24 mouse cellular contexts compared by ENCODE assay signal in the genomic region with DNA sequence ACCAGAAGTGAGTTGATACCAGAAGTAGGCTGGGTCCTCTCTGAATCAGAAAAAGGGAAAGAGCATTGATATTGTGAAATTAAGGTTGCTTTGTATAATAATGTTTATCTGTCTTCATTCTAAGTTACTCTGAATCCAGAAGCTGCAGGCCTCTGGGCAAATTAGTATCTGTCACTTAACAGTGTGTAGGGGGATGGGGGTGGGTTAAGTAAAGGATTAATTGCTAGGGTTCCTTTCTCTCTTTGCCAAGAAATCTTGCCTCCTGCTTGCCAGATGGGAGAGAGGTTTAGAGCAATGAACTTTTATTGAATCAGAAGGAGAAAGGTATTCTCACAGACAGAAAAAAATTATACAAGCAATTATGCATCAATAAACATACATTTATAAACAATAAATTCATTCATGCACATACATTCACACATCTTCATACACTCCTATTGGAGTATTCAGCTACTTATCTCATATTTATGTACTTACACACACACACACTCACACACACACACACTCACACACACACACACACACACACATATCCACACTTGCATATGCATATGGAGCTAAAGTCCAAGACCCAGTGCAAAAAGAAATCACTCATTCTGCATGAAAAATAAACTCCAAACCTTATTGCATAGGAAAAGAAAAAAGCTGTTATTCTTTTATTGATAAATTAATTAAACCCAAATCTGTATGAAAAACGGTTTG.
A peak's percentile ranks its signal among the peaks of the same experiment; 100 is the strongest.
DNase-seq lines count a peak whose midpoint lies in the region; ATAC-seq and TF ChIP-seq lines count a peak whose summit lies in the region.
"Had no signal": no experiment of that assay in that cellular context is flagged by ENCODE, and none has a peak within 500 bp of the region (broad histone marks: within the 10 kb centered on the region; RNA-seq: fewer than 3 reads in every experiment).

No protein-coding gene starts in this region.

- no peak overlapping the region for H3K4me2 ChIP-seq in forebrain, embryonic 12.5 days
- H3K4me2 ChIP-seq in forebrain, postnatal 0 days (ENCODE audit: low read depth) = no peak overlapping the region
- H3K4me2 ChIP-seq in midbrain, embryonic 12.5 days (replicated peaks) = no peak overlapping the region
- H3K4me2 ChIP-seq in forebrain, embryonic 14.5 days (ENCODE audit: low read length) = no peak overlapping the region
- H3K4me2 ChIP-seq in midbrain, postnatal 0 days (ENCODE audit: low read depth, low read length, poor library complexity, severe bottlenecking) = no peak overlapping the region
- H3K4me2 ChIP-seq: heart, embryonic 11.5 days; limb, embryonic 13.5 days; liver, embryonic 12.5 days; stomach, embryonic 15.5 days had no signal

- no peak overlapping the region for H3K9ac ChIP-seq in forebrain, embryonic 12.5 days
- H3K9ac ChIP-seq in forebrain, postnatal 0 days = no peak overlapping the region
- H3K9ac ChIP-seq in midbrain, embryonic 12.5 days (replicated peaks) = no peak overlapping the region
- H3K9ac ChIP-seq in forebrain, embryonic 14.5 days (ENCODE audit: low read length) = no peak overlapping the region
- H3K9ac ChIP-seq in midbrain, postnatal 0 days (replicated peaks; ENCODE audit: low read length, poor library complexity, severe bottlenecking) = no peak overlapping the region
- H3K9ac ChIP-seq: limb, embryonic 13.5 days; liver, embryonic 12.5 days; stomach, embryonic 15.5 days had no signal

- WGBS in forebrain, embryonic 12.5 days = 64% methylated on average over 1 of the region's 1 CpGs
- WGBS in forebrain, postnatal 0 days = 16% methylated on average over 1 of the region's 1 CpGs
- 60% methylated on average over 1 of the region's 1 CpGs for WGBS in midbrain, embryonic 12.5 days
- 69% methylated on average over 1 of the region's 1 CpGs for WGBS in midbrain, embryonic 10.5 days
- 26% methylated on average over 1 of the region's 1 CpGs for WGBS in forebrain, embryonic 14.5 days
- 43% methylated on average over 1 of the region's 1 CpGs for WGBS in midbrain, postnatal 0 days

- TF ChIP-seq CTCF in forebrain, postnatal 0 days (IDR thresholded peaks at IDR 0.05; ENCODE audit: low read depth) = no peak
- TF ChIP-seq CTCF in midbrain, postnatal 0 days (IDR thresholded peaks at IDR 0.05) = no peak

- no peaks in the 10 kb centered on the region for H3K4me1 ChIP-seq in forebrain, embryonic 12.5 days
- no peaks in the 10 kb centered on the region for H3K4me1 ChIP-seq in forebrain, postnatal 0 days (ENCODE audit: insufficient read depth)
- H3K4me1 ChIP-seq in midbrain, embryonic 12.5 days = no peaks in the 10 kb centered on the region
- H3K4me1 ChIP-seq in midbrain, embryonic 10.5 days = no peaks in the 10 kb centered on the region
- no peaks in the 10 kb centered on the region for H3K4me1 ChIP-seq in forebrain, embryonic 14.5 days (ENCODE audit: control insufficient read depth, insufficient read depth, low read length)
- H3K4me1 ChIP-seq in midbrain, postnatal 0 days (ENCODE audit: insufficient read depth, low read length) = no peaks in the 10 kb centered on the region
- H3K4me1 ChIP-seq: limb, embryonic 13.5 days; liver, embryonic 12.5 days; stomach, embryonic 15.5 days had no signal

- peak; percentile 72; the same call in 1 of the 2 replicates for ATAC-seq in forebrain, embryonic 12.5 days (ENCODE audit: low FRiP score)
- ATAC-seq in forebrain, postnatal 0 days = no peak; the same call in 1 of the 2 replicates
- peak; percentile 62; the same call in 1 of the 2 replicates for ATAC-seq in midbrain, embryonic 12.5 days (ENCODE audit: low FRiP score, low read depth)
- ATAC-seq in forebrain, embryonic 14.5 days = peak; percentile 95
- no peak for ATAC-seq in midbrain, postnatal 0 days (ENCODE audit: low FRiP score)
- ATAC-seq: intestine, embryonic 16.5 days; liver, embryonic 12.5 days had no signal

- no peak for DNase-seq in forebrain, postnatal 0 days
- DNase-seq in midbrain, embryonic 10.5 days (ENCODE audit: low spot score) = no peak
- peak; percentile 83 for DNase-seq in forebrain, embryonic 14.5 days (ENCODE audit: low spot score)
- DNase-seq in midbrain, postnatal 0 days (ENCODE audit: low spot score) = peak; percentile 28
- DNase-seq in right cerebral cortex, adult 18-20 months = no peak
- DNase-seq: adrenal gland, postnatal 10 days; cerebellum, adult 9-10 months; gastrocnemius, postnatal 10 days; heart, adult 11 months; kidney, adult 9 months; kidney, postnatal 14 days; lung, adult 18-20 months; lung, postnatal 14 days; retina, postnatal 1 day; right cerebral cortex, postnatal 4 days; thymus, adult 18-20 months; thymus, postnatal 36 days had no signal

- H3K36me3 ChIP-seq in forebrain, embryonic 12.5 days (replicated peaks) = no peaks in the 10 kb centered on the region
- H3K36me3 ChIP-seq in forebrain, postnatal 0 days (ENCODE audit: insufficient read depth) = no peaks in the 10 kb centered on the region
- H3K36me3 ChIP-seq in midbrain, embryonic 12.5 days = no peaks in the 10 kb centered on the region
- no peaks in the 10 kb centered on the region for H3K36me3 ChIP-seq in midbrain, embryonic 10.5 days
- H3K36me3 ChIP-seq in forebrain, embryonic 14.5 days (ENCODE audit: control insufficient read depth, insufficient read depth, low read length) = no peaks in the 10 kb centered on the region
- H3K36me3 ChIP-seq in midbrain, postnatal 0 days (ENCODE audit: insufficient read depth, low read length) = no peaks in the 10 kb centered on the region
- H3K36me3 ChIP-seq: limb, embryonic 13.5 days; liver, embryonic 12.5 days; stomach, embryonic 15.5 days had no signal

- H3K27ac ChIP-seq in forebrain, embryonic 12.5 days = no peak overlapping the region
- no peak overlapping the region for H3K27ac ChIP-seq in forebrain, postnatal 0 days (ENCODE audit: low read depth, low read length)
- no peak overlapping the region for H3K27ac ChIP-seq in midbrain, embryonic 12.5 days (replicated peaks)
- H3K27ac ChIP-seq in midbrain, embryonic 10.5 days (replicated peaks) = no peak overlapping the region
- H3K27ac ChIP-seq in forebrain, embryonic 14.5 days (ENCODE audit: low read depth, low read length) = 0 out of 2 replicates have a peak overlapping the region, but pooled peaks have one; percentile 33
- H3K27ac ChIP-seq in midbrain, postnatal 0 days (ENCODE audit: low read depth, low read length) = no peak overlapping the region
- H3K27ac ChIP-seq: limb, embryonic 13.5 days; liver, embryonic 12.5 days; stomach, embryonic 15.5 days had no signal

- no peaks in the 10 kb centered on the region for H3K9me3 ChIP-seq in forebrain, embryonic 12.5 days
- H3K9me3 ChIP-seq in forebrain, postnatal 0 days (ENCODE audit: low read length) = no peaks in the 10 kb centered on the region
- no peaks in the 10 kb centered on the region for H3K9me3 ChIP-seq in midbrain, embryonic 12.5 days
- no peaks in the 10 kb centered on the region for H3K9me3 ChIP-seq in midbrain, embryonic 10.5 days (replicated peaks)
- H3K9me3 ChIP-seq in forebrain, embryonic 14.5 days (replicated peaks; ENCODE audit: control insufficient read depth, low read length) = no peaks in the 10 kb centered on the region
- no peaks in the 10 kb centered on the region for H3K9me3 ChIP-seq in midbrain, postnatal 0 days (ENCODE audit: low read length)
- H3K9me3 ChIP-seq: limb, embryonic 13.5 days; liver, embryonic 12.5 days; stomach, embryonic 15.5 days had no signal

- no peak overlapping the region for H3K4me3 ChIP-seq in forebrain, embryonic 12.5 days (replicated peaks)
- H3K4me3 ChIP-seq in forebrain, postnatal 0 days (ENCODE audit: low read depth, low read length) = no peak overlapping the region
- H3K4me3 ChIP-seq in midbrain, embryonic 12.5 days = no peak overlapping the region
- H3K4me3 ChIP-seq in midbrain, embryonic 10.5 days = no peak overlapping the region
- no peak overlapping the region for H3K4me3 ChIP-seq in forebrain, embryonic 14.5 days (ENCODE audit: low read depth, low read length)
- no peak overlapping the region for H3K4me3 ChIP-seq in midbrain, postnatal 0 days (ENCODE audit: low read depth, low read length)
- H3K4me3 ChIP-seq: limb, embryonic 13.5 days; liver, embryonic 12.5 days; stomach, embryonic 15.5 days had no signal

- no peaks in the 10 kb centered on the region for H3K27me3 ChIP-seq in forebrain, embryonic 12.5 days
- H3K27me3 ChIP-seq in forebrain, postnatal 0 days (ENCODE audit: insufficient read depth, low read length) = no peaks in the 10 kb centered on the region
- H3K27me3 ChIP-seq in midbrain, embryonic 12.5 days = no peaks in the 10 kb centered on the region
- H3K27me3 ChIP-seq in midbrain, embryonic 10.5 days (ENCODE audit: low read depth, poor library complexity, severe bottlenecking) = no peaks in the 10 kb centered on the region
- H3K27me3 ChIP-seq in forebrain, embryonic 14.5 days (replicated peaks; ENCODE audit: control insufficient read depth, insufficient read depth, low read length) = no peaks in the 10 kb centered on the region
- H3K27me3 ChIP-seq in midbrain, postnatal 0 days (ENCODE audit: insufficient read depth, low read length) = no peaks in the 10 kb centered on the region
- H3K27me3 ChIP-seq: limb, embryonic 13.5 days; liver, embryonic 12.5 days; stomach, embryonic 15.5 days had no signal

Comparison
In these comparisons a context has a peak if more than half of its experiments do, and no peak if none do; other contexts are left out.
1. ATAC-seq: peak in forebrain, embryonic 12.5 days (single experiment), midbrain, embryonic 12.5 days (single experiment) and forebrain, embryonic 14.5 days (single experiment); none in forebrain, postnatal 0 days (single experiment) and midbrain, postnatal 0 days (single experiment).
2. DNase-seq: peak in forebrain, embryonic 14.5 days (single experiment) and midbrain, postnatal 0 days (single experiment); none in forebrain, postnatal 0 days (single experiment), midbrain, embryonic 10.5 days (single experiment) and right cerebral cortex, adult 18-20 months (single experiment).